Mouse (Mus musculus) adrenal gland (tissue): ENCODE results near the gene Fam171a2.

Experiments
- intact Hi-C: fragments of 180-260 bp; cut with DNase I; formaldehyde crosslinking; loops from one replicate; pipeline ENCODE4 v1.15.1; 2025

Gene Fam171a2

GRCm38 (mm10) chr11:102455740-102456396 lies 8.4 kb upstream of the Fam171a2 start:
- intact Hi-C loops, result no loop called here

GRCm38 (mm10) chr11:102453131-102453530 lies 5.6 kb upstream of the Fam171a2 start:
- intact Hi-C loops, result no loop called here

DNA sequence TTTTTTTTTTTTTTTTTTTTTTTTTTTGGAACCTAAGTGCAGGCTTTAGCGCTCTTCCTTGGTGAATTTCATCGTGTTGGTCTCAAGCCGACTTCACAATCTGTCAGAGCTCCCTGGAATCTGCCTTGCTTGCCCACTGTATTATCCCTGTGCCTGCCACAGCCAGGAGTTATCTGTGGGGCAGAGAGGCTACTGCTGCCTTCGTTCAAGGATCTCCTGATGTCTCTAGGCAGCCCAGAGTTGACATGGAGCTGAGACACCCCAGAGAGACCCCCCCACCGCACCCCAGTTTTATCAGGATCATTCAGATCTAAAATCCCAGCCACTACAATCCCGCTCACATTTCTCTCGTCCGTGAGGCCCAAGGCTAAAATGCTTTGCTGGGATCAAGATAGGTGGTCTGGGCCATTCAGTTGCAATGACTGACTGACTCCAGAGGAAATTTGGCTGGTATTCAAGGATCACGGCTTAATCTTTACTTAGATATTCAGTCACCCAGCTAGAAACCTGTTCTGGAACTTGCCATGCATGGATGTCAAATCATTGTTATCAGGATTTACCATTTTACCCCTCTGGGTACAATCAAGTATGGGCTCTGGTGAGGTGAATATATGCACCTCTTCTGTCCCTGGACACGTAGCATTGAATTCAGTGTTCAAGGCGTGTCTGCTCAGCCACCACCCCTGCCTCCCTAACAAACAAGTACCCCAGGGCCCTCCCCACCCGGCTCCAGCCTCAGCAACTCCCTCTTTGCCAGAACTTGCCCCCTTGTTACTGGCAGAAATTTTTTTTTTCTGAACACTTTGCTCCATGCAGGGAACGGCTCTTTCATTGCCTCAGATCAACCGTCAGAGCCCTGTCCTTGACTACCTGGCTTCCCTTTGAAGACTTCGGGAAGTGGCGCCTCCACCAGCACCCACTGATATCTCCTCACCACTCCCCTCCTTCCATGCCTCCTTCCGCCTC lies 1.8 kb upstream of the Fam171a2 start:
- intact Hi-C loops, result no loop called here

DNA sequence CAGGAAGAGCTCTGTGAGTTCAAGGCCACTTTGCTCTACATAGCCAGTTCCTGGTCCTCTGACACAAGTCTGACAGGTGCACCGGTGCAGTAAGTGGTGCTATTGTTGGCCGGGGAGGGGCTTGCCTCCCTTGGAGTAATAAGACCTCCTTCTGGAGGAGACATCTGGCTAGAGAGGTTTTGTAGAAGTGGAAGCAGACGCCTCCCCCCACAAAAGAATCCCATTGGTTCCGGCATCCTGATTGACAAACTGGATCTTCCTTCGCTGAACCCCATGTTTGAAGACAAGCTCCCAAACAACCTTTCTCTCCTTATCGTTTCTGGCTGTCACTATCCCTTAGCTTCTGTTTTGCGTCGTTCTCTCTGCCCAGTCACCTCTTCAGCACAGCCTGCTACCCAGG lies 845 bp upstream of the Fam171a2 start:
- intact Hi-C loops, result no loop called here

- intact Hi-C loops, result no loop called here
These were observed 661 bp downstream of the Fam171a2 start for GRCm38 (mm10) chr11:102446581-102447461.

DNA sequence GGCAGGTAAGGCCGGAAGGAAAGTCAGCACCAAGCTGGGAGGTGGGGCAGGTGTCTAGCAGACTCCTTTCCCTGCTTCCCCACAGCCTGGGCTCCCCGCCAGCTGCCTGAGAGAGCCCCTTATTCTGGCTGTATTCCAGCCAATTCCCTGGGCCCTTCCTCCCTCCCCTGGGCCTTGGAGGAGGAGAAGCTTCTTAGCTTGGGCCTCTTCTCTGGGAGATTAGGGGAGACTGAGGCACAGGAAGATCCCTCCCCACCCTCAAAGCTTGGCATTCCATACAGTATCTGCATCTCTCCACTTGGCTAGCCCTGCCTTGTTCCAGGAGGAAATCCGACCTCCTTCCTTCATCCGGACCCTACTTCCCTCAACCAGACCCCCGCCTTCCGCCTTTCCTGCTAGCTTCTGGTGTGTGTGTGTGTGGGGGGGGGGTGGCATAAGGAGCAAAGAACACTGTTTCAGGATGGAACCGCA lies 1.6 kb downstream of the Fam171a2 start:
- intact Hi-C loops, result no loop called here

DNA sequence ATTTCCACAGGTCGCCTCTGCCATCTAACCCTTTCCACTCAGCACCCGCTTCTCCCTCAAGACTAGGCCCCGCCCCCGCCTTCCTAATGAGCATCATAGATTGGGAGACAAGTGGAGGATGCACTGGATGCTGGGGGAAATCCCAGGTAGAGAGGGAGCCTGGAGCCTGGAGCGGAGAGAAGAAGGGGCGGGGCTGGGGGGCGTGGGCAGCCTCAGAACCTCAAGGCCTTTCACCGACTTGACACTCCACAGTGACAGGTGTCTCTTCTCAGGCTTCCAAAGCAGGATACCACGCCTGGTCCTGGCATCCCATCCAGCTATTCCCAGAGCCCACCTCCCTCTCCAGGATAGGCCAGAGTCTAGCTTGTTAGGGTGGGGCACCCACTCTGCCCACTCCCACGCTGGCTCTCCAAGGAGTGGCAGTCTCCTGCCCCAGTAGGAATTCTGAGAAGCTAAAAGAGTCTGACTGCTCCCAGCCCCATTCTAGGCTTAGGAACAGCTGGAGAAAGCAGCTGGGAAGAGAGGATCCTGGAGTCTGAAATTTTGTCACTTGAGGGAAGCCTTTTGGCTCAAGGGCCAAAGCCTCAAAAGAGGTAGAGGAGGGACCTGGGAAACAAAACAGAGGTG lies 2.1 kb downstream of the Fam171a2 start:
- intact Hi-C loops, result no loop called here

DNA sequence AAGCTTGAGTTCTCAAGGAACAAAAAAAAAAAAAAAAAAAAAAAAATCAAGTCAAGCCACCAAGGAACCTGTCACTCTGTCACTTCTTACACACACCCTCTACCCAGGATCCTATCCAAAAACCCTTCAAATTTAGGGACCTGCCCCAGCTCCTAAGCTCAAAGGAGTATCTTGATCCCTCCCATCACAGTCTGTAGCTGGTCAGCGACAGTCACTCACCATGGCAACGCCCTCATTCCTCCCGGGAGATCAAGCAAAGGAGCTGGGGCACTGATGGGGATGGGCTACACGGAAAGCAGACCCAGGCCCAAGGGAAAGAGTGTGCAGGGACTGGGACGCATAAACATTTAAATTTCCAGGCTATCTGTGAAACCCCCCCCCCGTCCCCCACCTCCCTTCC lies 2.7 kb downstream of the Fam171a2 start:
- intact Hi-C loops, result no loop called here

DNA sequence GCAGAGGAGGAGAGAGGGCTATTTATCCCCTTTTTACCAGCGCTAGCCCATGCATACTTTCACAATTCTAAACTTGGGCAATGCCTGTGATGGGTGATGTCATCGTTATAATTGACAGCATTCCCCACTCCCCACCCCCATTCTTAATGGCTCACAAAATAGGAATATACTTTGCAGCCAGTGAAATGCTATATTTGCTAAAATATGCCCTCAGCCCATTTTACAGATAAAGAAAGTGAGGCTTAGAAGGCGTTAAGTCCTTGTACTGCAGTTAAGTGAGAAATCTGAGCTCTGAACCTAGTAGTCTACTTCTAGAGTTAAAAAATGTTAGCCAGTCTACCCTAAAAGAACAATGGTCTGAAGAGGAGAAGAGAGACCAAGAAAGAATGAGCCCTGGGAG lies 3.2 kb downstream of the Fam171a2 start:
- intact Hi-C loops, result no loop called here

GRCm38 (mm10) chr11:102443740-102444139 lies 3.7 kb downstream of the Fam171a2 start:
- intact Hi-C loops, result no loop called here

- intact Hi-C loops, result no loop called here
These were observed 5.4 kb downstream of the Fam171a2 start for GRCm38 (mm10) chr11:102442089-102442488.

DNA sequence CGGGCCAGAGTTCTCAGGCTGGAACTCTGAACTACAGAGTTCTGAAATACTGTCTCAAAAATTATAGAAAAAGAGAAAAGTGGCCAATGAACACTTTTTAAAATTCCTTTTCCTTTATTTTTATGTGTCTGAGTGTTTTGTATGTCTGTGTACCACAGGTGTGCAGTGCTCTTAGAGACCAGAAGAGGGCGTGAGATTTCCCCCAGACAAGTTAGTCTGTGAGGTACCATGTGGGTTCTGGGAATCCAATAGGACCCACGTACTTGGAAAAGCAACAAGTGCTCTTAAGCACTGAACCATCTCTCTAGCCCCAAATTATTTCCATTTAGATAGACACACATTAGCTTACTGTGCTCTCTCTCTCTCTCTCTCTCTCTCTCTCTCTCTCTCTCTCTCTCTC lies 6.0 kb downstream of the Fam171a2 start:
- intact Hi-C loops, result no loop called here

- intact Hi-C loops, result no loop called here
These were observed 7.2 kb downstream of the Fam171a2 start for GRCm38 (mm10) chr11:102440255-102440654.

DNA sequence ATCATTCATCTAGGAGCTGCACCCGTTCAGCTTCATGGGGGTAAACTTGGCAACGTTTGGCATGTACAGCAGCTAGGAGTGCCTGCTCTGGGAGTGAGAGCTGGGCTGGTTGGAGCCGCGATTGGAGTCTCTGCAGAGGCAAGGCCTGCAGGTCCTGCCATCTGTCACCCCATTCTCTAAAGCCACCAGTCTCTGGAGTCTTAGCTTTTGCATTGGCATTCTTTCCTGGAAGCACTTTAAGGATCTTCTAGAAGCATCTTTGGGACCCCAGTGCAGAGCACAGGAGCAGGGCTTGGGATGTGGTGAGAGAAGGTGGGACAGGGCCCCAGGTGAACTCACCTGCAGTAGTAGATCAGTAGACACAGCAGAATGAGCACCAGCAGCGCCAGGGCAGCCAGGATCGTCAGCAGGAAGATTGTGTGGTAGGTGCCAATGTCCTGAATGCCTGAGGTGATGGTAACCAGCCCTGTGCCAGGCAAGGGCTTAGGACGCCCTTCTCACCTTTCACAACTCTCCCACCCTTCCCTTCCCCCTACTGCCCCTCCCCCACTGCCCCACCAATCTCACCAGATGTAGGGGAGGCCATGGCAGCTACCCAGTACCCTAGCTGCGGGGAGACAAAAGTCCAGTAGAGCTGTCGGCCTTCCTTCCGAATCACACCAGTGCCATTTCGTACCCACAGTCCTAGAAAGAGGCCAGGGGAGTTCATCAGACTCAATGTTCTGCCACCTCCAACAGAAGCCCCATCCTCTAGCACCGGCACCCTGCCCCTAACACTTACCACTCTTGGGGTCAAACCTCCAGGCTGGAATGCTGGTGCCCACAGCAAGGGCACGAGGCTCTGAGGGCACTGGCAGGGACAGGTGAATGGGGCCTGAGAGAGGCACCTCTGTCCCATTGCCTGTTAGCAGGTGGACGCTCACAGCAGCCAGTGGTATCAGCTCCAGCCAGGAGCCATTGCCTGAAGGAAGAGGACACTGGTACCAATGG lies 8.1 kb downstream of the Fam171a2 start:
- intact Hi-C loops, result no loop called here

DNA sequence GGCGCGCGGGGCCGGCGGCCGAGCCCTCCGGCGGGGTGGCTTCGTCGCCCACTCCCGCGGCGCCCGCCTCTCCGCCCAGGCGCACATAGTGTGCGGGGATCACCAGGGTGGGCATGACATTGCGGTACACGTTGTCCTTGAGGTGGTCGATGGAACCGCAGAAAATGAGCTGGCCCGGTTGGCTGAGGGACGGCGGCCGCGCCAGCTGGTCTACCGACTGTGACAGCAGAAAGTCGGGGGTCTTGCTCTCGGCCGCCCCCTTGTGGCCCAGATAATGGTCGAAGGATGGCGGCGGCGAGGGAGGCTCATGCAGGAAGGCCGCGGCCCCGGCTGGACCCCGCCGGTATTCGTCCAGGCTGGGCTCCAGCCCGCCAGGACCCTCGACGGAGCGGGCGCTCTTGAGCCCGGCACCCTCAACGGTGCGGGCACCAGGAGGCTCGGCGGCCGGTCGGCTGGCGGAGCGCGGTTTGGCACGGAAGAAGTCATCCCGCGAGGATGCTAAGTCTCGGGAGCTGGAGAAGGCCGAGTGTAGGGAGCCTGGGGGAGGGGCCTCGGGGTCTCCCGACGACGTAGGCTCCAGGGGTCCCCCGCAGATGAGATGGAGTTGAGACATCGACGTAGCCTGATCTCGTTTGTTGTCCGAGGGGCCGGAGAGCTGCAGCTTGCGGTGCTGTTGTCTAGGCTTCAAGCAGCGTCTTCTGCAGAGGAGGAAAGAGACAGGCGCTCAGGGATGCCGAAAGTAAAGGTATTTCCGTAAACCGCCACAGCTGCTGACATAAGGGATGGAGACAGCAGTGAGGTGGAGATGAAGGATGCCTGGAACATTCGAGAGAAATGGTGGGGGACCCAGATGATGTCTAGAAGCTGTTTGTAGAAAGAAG lies 9.0 kb downstream of the Fam171a2 start:
- intact Hi-C loops, result no loop called here

- intact Hi-C loops, result no loop called here
These were observed 10.1 kb downstream of the Fam171a2 start for GRCm38 (mm10) chr11:102437120-102438061.

DNA sequence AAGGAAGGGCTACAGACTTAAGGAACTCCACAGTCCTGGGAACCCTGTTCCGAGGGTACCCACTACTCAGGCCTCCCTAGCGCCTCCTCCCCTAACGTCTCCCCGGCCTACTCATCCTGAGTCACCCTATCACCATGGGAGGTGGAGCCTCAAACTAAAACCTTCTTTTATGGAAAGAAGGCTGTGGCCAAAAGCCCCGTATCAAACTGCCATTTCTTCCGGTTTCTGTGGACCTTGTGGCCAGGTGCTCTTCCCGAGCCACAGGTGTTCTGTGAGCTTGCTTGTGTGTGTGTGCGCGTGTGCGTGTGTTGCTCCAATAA lies 11.1 kb downstream of the Fam171a2 start:
- intact Hi-C loops, result no loop called here
